Mouse (Mus musculus): ENCODE data around the gene Sec62.

DNA sequence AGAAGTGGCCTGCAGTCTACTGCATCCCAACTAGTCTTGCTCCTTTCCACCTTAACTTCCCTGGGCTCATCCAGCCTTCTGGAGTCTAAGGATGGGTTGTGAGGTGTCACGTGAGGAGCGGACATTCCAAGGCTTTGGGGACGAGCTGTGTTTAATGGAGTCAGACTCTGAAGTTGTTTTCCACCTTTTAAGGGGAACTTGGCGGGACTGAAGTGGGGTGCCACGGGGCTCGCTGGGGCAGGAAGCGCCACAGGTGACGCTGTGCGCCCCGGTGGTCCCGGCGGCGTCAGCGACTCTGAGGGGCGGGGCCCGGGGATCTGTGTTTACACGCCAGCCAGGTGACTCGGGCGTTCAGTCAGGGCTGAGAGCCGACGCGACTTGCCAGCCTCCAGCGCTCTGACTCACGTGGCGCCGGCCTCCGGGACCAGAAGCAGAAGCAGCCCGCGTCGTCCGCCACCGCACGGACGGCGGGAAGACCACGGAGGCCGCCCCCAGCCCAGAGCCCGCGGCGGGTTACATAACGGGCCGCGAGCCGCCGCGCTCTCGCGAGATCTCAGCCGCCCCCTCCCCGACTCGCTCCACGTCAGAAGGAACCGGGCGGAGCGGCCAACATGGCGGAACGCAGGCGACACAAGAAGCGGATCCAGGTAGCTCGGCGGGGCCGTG lies at the start of gene Sec62:
- TF ChIP-seq CTCF (IDR thresholded peaks at IDR 0.05; ENCODE audit: low read depth): no peak
- peak; percentile 64; the same call in 1 of the 2 replicates for TF ChIP-seq EP300 (IDR thresholded peaks at IDR 0.05; ENCODE audit: low read depth)
